Mouse (Mus musculus): ENCODE data around the gene Rras2. TPM values are rescaled to one million over a fixed set of nuclear protein-coding genes. Genes with fewer than 3 reads are reported as not detected.

Rras2 gene
- total RNA-seq, 1 experiment = 44.0 TPM

DNA sequence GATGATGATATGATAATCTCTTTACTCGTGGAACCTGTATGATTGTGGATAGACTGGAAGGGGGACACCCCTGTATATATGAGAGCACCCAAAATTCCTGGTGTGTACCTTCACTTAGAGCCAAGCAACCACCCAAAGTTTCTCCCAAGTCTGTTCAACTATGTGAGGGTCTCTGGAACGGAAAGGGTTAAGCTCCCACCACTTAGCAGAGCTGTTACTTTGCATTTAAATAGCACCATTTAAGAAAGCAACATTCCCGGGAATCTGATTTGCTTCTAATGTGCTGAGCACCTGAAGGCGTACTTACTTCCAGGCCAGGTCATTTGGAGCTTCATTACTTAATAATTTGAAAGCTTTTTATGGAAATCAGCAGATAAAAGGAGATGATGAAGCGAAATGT, 113.4 kb downstream of the Rras2 start:
- Histone ChIP-seq H3K36me3 (ENCODE audit: control insufficient read depth, insufficient read depth, low read length, poor library complexity, severe bottlenecking) (no peaks in the 10 kb centered on the region), H3K9ac (ENCODE audit: insufficient read depth, low read depth, low read length, poor library complexity, severe bottlenecking) (no peak overlapping the region), H3K4me3 (ENCODE audit: insufficient read depth in 1 of 2, low read depth in 1 of 2, low read length in 2 of 2, poor library complexity in 1 of 2, severe bottlenecking in 1 of 2) (no peak overlapping the region), H3K27ac (ENCODE audit: insufficient read depth, low read depth, low read length, poor library complexity, severe bottlenecking) (no peak overlapping the region), H3K4me1 (ENCODE audit: control insufficient read depth in 2 of 2, insufficient read depth in 2 of 2, low read length in 2 of 2, poor library complexity in 1 of 2) (peaks cover 0 to 2% of the 10 kb centered on the region in 2 experiments; a peak in 1 of 4 replicates), H3K9me3 (ENCODE audit: control insufficient read depth, insufficient read depth, low read depth, low read length) (no peaks in the 10 kb centered on the region)
- TF ChIP-seq ZNF384 (IDR thresholded peaks at IDR 0.05; ENCODE audit: low read depth, low read length) = no peak
- no peak for TF ChIP-seq CHD2 (IDR thresholded peaks at IDR 0.05; ENCODE audit: low read depth, low read length)
- TF ChIP-seq HCFC1 (IDR thresholded peaks at IDR 0.05; ENCODE audit: borderline replicate concordance, insufficient read depth, low read length) = no peak
- no peak for TF ChIP-seq MAFK (IDR thresholded peaks at IDR 0.05; ENCODE audit: insufficient read depth, low read depth, low read length)
- DNase-seq (ENCODE audit: low read depth, low spot score) = peak; percentile 31
- in situ Hi-C loops (cut with MboI; ENCODE audit: low sequenced_read_pairs in 2 of 2, unreplicated experiment in 2 of 2) = no loop called here

DNA sequence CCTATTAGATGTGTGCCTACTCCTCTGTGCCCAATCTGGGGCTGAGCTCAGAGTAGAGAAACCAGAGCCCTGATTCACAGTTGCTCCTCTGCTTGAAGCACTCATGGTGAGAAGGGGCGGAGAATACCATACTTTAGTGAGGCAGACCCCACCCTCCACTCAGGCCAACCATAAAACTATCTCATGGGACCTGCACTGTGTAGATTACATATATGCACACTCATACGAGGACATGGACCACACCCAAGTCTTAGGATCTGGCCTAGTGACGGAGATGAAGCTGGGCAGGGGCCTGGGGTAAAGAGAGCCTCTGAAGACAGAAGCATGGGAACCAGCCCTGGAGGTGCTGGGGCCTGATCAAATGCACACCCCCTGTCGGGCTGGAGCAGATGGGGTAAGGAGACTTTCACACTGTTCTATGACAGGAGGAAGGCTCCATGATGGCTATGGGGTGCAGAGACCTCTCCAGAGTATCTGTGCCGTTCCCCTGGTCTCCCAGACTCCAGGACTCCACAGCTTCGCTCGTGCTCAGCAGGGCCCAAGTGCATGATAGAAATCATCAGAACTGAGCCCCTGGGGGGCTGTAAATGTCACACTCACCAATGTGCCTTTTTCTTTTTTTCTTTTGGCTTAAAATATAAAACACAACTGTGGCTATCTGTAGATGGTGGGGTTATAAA, 119.8 kb downstream of the Rras2 start:
- no peaks in the 10 kb centered on the region for H3K9me3 ChIP-seq (ENCODE audit: control insufficient read depth, insufficient read depth, low read depth, low read length)
- no peak for DNase-seq (ENCODE audit: low read depth, low spot score)
- H3K9ac ChIP-seq (ENCODE audit: insufficient read depth, low read depth, low read length, poor library complexity, severe bottlenecking) = no peak overlapping the region
- TF ChIP-seq ZC3H11A (IDR thresholded peaks at IDR 0.05; ENCODE audit: borderline replicate concordance, low read depth, low read length) = no peak
- no peak overlapping the region for H3K27ac ChIP-seq (ENCODE audit: insufficient read depth, low read depth, low read length, poor library complexity, severe bottlenecking)
- H3K36me3 ChIP-seq (ENCODE audit: control insufficient read depth, insufficient read depth, low read length, poor library complexity, severe bottlenecking) = no peaks in the 10 kb centered on the region
- in situ Hi-C loops (cut with MboI; ENCODE audit: low sequenced_read_pairs in 2 of 2, unreplicated experiment in 2 of 2) = no loop called here
- no peak overlapping the region for H3K4me3 ChIP-seq (ENCODE audit: insufficient read depth in 1 of 2, low read depth in 1 of 2, low read length in 2 of 2, poor library complexity in 1 of 2, severe bottlenecking in 1 of 2)
- no peaks in the 10 kb centered on the region for H3K4me1 ChIP-seq (ENCODE audit: control insufficient read depth in 2 of 2, insufficient read depth in 2 of 2, low read length in 2 of 2, poor library complexity in 1 of 2)

Other genes with a start within 250 kb of the Rras2 start
- 44.0 and 59.1 TPM in 2 replicates for gene Copb1, start 136.9 kb upstream of the Rras2 start, total RNA-seq (2012; rRNA removed)
- gene Psma1, start 158.3 kb upstream of the Rras2 start, total RNA-seq (2012; rRNA removed) = 105 and 213 TPM in 2 replicates